ENCODE assay signal across 10 mouse cellular contexts in genomic region chr9:107521190-107521589, GRCm38 (mm10). TPM values are rescaled to one million over a fixed set of nuclear protein-coding genes. Genes with fewer than 3 reads are reported as not detected.
DNase-seq lines count a peak whose midpoint lies in the region; ATAC-seq and TF ChIP-seq lines count a peak whose summit lies in the region.
"Had no signal": no experiment of that assay in that cellular context is flagged by ENCODE, and none has a peak within 500 bp of the region (broad histone marks: within the 10 kb centered on the region; RNA-seq: fewer than 3 reads in every experiment).

No protein-coding gene starts in this region.

- H3K9ac ChIP-seq in embryonic facial prominence, embryonic 12.5 days, result no peak overlapping the region
- no peak overlapping the region; the same call in 1 of the 2 replicates for H3K9ac ChIP-seq in lung, embryonic 14.5 days
- no peak overlapping the region for H3K9ac ChIP-seq in intestine, embryonic 15.5 days

- H3K27me3 ChIP-seq in embryonic facial prominence, embryonic 12.5 days, result peaks cover 26% of the 10 kb centered on the region
- H3K27me3 ChIP-seq in embryonic facial prominence, embryonic 10.5 days (replicated peaks; ENCODE audit: low read depth, poor library complexity, severe bottlenecking), result peaks cover 53% of the 10 kb centered on the region
- peaks cover 12% of the 10 kb centered on the region for H3K27me3 ChIP-seq in lung, embryonic 14.5 days (ENCODE audit: insufficient read depth, low read length)
- H3K27me3 ChIP-seq in intestine, embryonic 15.5 days (replicated peaks), result peaks cover 4% of the 10 kb centered on the region; the same call in 1 of the 2 replicates
- H3K27me3 ChIP-seq in forebrain, embryonic 10.5 days (ENCODE audit: poor library complexity, severe bottlenecking), result peaks cover 56% of the 10 kb centered on the region

- TF ChIP-seq CTCF in lung, embryonic 14.5 days (IDR thresholded peaks at IDR 0.05; ENCODE audit: low read depth), result no peak

- H3K36me3 ChIP-seq in embryonic facial prominence, embryonic 12.5 days, result no peaks in the 10 kb centered on the region
- no peaks in the 10 kb centered on the region for H3K36me3 ChIP-seq in embryonic facial prominence, embryonic 10.5 days (replicated peaks)
- H3K36me3 ChIP-seq in lung, embryonic 14.5 days (ENCODE audit: insufficient read depth), result no peaks in the 10 kb centered on the region
- no peaks in the 10 kb centered on the region for H3K36me3 ChIP-seq in intestine, embryonic 15.5 days
- no peaks in the 10 kb centered on the region for H3K36me3 ChIP-seq in forebrain, embryonic 10.5 days (replicated peaks)

- H3K4me1 ChIP-seq in embryonic facial prominence, embryonic 12.5 days, result peaks cover 23% of the 10 kb centered on the region
- H3K4me1 ChIP-seq in embryonic facial prominence, embryonic 10.5 days, result peaks cover 32% of the 10 kb centered on the region
- 0 out of 2 replicates have a peak, but pooled peaks cover under 1% of the 10 kb centered on the region for H3K4me1 ChIP-seq in lung, embryonic 14.5 days (ENCODE audit: insufficient read depth)
- H3K4me1 ChIP-seq in intestine, embryonic 15.5 days (replicated peaks), result peaks cover 22% of the 10 kb centered on the region
- peaks cover 28% of the 10 kb centered on the region for H3K4me1 ChIP-seq in forebrain, embryonic 10.5 days

- H3K27ac ChIP-seq in embryonic facial prominence, embryonic 12.5 days, result peak overlapping the region; percentile 24; the same call in 1 of the 2 replicates
- H3K27ac ChIP-seq in embryonic facial prominence, embryonic 10.5 days (replicated peaks), result no peak overlapping the region
- H3K27ac ChIP-seq in lung, embryonic 14.5 days (ENCODE audit: low read depth), result no peak overlapping the region
- no peak overlapping the region; the same call in 1 of the 2 replicates for H3K27ac ChIP-seq in intestine, embryonic 15.5 days
- H3K27ac ChIP-seq in forebrain, embryonic 10.5 days, result no peak overlapping the region

- H3K4me3 ChIP-seq in embryonic facial prominence, embryonic 12.5 days, result no peak overlapping the region
- no peak overlapping the region for H3K4me3 ChIP-seq in embryonic facial prominence, embryonic 10.5 days
- H3K4me3 ChIP-seq in lung, embryonic 14.5 days (ENCODE audit: low read depth, low read length), result no peak overlapping the region
- H3K4me3 ChIP-seq in intestine, embryonic 15.5 days (replicated peaks), result no peak overlapping the region
- no peak overlapping the region for H3K4me3 ChIP-seq in forebrain, embryonic 10.5 days

- DNase-seq in embryonic facial prominence, embryonic 10.5 days (ENCODE audit: low spot score), result no peak
- DNase-seq in lung, embryonic 14.5 days, result no peak
- DNase-seq in lung, postnatal 14 days, result no peak
- peak; percentile 68 for DNase-seq in thymus, postnatal 0 days (ENCODE audit: low spot score)
- no peak for DNase-seq in cerebellum, postnatal 14 days
- DNase-seq in forebrain, embryonic 10.5 days (ENCODE audit: extremely low spot score, low spot score), result no peak
- DNase-seq: heart, postnatal 4 days; layer of hippocampus, adult 9-11 months had no signal

- H3K4me2 ChIP-seq in embryonic facial prominence, embryonic 12.5 days (replicated peaks), result no peak overlapping the region
- peak overlapping the region; percentile 55; the same call in 1 of the 2 replicates for H3K4me2 ChIP-seq in lung, embryonic 14.5 days
- peak overlapping the region; percentile 62 for H3K4me2 ChIP-seq in intestine, embryonic 15.5 days (replicated peaks)

- ATAC-seq in embryonic facial prominence, embryonic 12.5 days (ENCODE audit: insufficient number of reproducible peaks, insufficient read depth, low FRiP score, low TSS enrichment), result no peak
- no peak for ATAC-seq in lung, embryonic 14.5 days (ENCODE audit: insufficient read depth)
- no peak for ATAC-seq in intestine, embryonic 15.5 days

- H3K9me3 ChIP-seq in embryonic facial prominence, embryonic 12.5 days, result no peaks in the 10 kb centered on the region
- H3K9me3 ChIP-seq in embryonic facial prominence, embryonic 10.5 days, result no peaks in the 10 kb centered on the region
- H3K9me3 ChIP-seq in lung, embryonic 14.5 days (ENCODE audit: low read depth, low read length), result no peaks in the 10 kb centered on the region
- no peaks in the 10 kb centered on the region for H3K9me3 ChIP-seq in intestine, embryonic 15.5 days
- H3K9me3 ChIP-seq in forebrain, embryonic 10.5 days, result no peaks in the 10 kb centered on the region

- 51% methylated on average over 5 of the region's 5 CpGs for WGBS in embryonic facial prominence, embryonic 12.5 days
- 67% methylated on average over 5 of the region's 5 CpGs for WGBS in embryonic facial prominence, embryonic 10.5 days
- WGBS in lung, embryonic 14.5 days, result 39% methylated on average over 5 of the region's 5 CpGs
- WGBS in intestine, embryonic 15.5 days, result 38% methylated on average over 5 of the region's 5 CpGs
- WGBS in forebrain, embryonic 10.5 days, result 72% methylated on average over 5 of the region's 5 CpGs

RNA-seq across cellular contexts. Expression of gene Tmem115, which starts 12.6 kb away (rescaled TPM):
- 49.7 and 50.1 TPM in 2 replicates for polyA plus RNA-seq in embryonic facial prominence, embryonic 12.5 days (2016; fragmentation: Nextera tagmentation; extraction: Ambion mirVana)
- 37.9 and 39.3 TPM in 2 replicates for polyA plus RNA-seq in embryonic facial prominence, embryonic 10.5 days (2016; fragmentation: Nextera tagmentation; extraction: Ambion mirVana)
- polyA plus RNA-seq in lung, embryonic 14.5 days (2014; fragmentation: Nextera tagmentation; extraction: Ambion mirVana), result 42.1 and 45.3 TPM in 2 replicates
- 42.2 and 43.0 TPM in 2 replicates for polyA plus RNA-seq in intestine, embryonic 15.5 days (2015; fragmentation: Nextera tagmentation; extraction: Ambion mirVana)
- polyA plus RNA-seq in thymus, postnatal 0 days (2015; fragmentation: Nextera tagmentation; extraction: Ambion mirVana), result 35.0 and 37.1 TPM in 2 replicates
- polyA plus RNA-seq in forebrain, embryonic 10.5 days (2016; fragmentation: Nextera tagmentation; extraction: Ambion mirVana), result 33.0 and 35.8 TPM in 2 replicates

RNA-seq across cellular contexts. Expression of gene Cyb561d2, which starts 20.8 kb away (rescaled TPM):
- 17.2 and 17.7 TPM in 2 replicates for polyA plus RNA-seq in embryonic facial prominence, embryonic 12.5 days (2016; fragmentation: Nextera tagmentation; extraction: Ambion mirVana)
- 16.4 and 16.7 TPM in 2 replicates for polyA plus RNA-seq in embryonic facial prominence, embryonic 10.5 days (2016; fragmentation: Nextera tagmentation; extraction: Ambion mirVana)
- polyA plus RNA-seq in lung, embryonic 14.5 days (2014; fragmentation: Nextera tagmentation; extraction: Ambion mirVana), result 22.9 and 23.0 TPM in 2 replicates
- 31.2 and 35.8 TPM in 2 replicates for polyA plus RNA-seq in intestine, embryonic 15.5 days (2015; fragmentation: Nextera tagmentation; extraction: Ambion mirVana)
- 48.5 and 49.8 TPM in 2 replicates for polyA plus RNA-seq in thymus, postnatal 0 days (2015; fragmentation: Nextera tagmentation; extraction: Ambion mirVana)
- 20.4 and 21.0 TPM in 2 replicates for polyA plus RNA-seq in forebrain, embryonic 10.5 days (2016; fragmentation: Nextera tagmentation; extraction: Ambion mirVana)

RNA-seq across cellular contexts. Expression of gene Nprl2, which starts 20.8 kb away (rescaled TPM):
- polyA plus RNA-seq in embryonic facial prominence, embryonic 12.5 days (2016; fragmentation: Nextera tagmentation; extraction: Ambion mirVana), result 40.8 and 46.3 TPM in 2 replicates
- polyA plus RNA-seq in embryonic facial prominence, embryonic 10.5 days (2016; fragmentation: Nextera tagmentation; extraction: Ambion mirVana), result 35.2 and 39.4 TPM in 2 replicates
- 32.9 and 34.6 TPM in 2 replicates for polyA plus RNA-seq in lung, embryonic 14.5 days (2014; fragmentation: Nextera tagmentation; extraction: Ambion mirVana)
- 33.9 and 36.9 TPM in 2 replicates for polyA plus RNA-seq in intestine, embryonic 15.5 days (2015; fragmentation: Nextera tagmentation; extraction: Ambion mirVana)
- polyA plus RNA-seq in thymus, postnatal 0 days (2015; fragmentation: Nextera tagmentation; extraction: Ambion mirVana), result 47.2 and 48.4 TPM in 2 replicates
- polyA plus RNA-seq in forebrain, embryonic 10.5 days (2016; fragmentation: Nextera tagmentation; extraction: Ambion mirVana), result 36.7 and 37.3 TPM in 2 replicates

RNA-seq across cellular contexts. Expression of gene Zmynd10, which starts 25.9 kb away (rescaled TPM):
- polyA plus RNA-seq in embryonic facial prominence, embryonic 12.5 days (2016; fragmentation: Nextera tagmentation; extraction: Ambion mirVana), result 1.3 and 1.7 TPM in 2 replicates
- 0.97 and 1.2 TPM in 2 replicates for polyA plus RNA-seq in embryonic facial prominence, embryonic 10.5 days (2016; fragmentation: Nextera tagmentation; extraction: Ambion mirVana)
- polyA plus RNA-seq in lung, embryonic 14.5 days (2014; fragmentation: Nextera tagmentation; extraction: Ambion mirVana), result 1.1 and 1.2 TPM in 2 replicates
- 0.67 and 0.68 TPM in 2 replicates for polyA plus RNA-seq in intestine, embryonic 15.5 days (2015; fragmentation: Nextera tagmentation; extraction: Ambion mirVana)
- 0.89 and 1.5 TPM in 2 replicates for polyA plus RNA-seq in thymus, postnatal 0 days (2015; fragmentation: Nextera tagmentation; extraction: Ambion mirVana)
- polyA plus RNA-seq in forebrain, embryonic 10.5 days (2016; fragmentation: Nextera tagmentation; extraction: Ambion mirVana), result 0.74 and 1.4 TPM in 2 replicates

RNA-seq across cellular contexts. Expression of gene Rassf1, which starts 30.2 kb away (rescaled TPM):
- polyA plus RNA-seq in embryonic facial prominence, embryonic 12.5 days (2016; fragmentation: Nextera tagmentation; extraction: Ambion mirVana), result 54.0 and 55.6 TPM in 2 replicates
- 45.3 and 46.5 TPM in 2 replicates for polyA plus RNA-seq in embryonic facial prominence, embryonic 10.5 days (2016; fragmentation: Nextera tagmentation; extraction: Ambion mirVana)
- 51.3 and 54.1 TPM in 2 replicates for polyA plus RNA-seq in lung, embryonic 14.5 days (2014; fragmentation: Nextera tagmentation; extraction: Ambion mirVana)
- polyA plus RNA-seq in intestine, embryonic 15.5 days (2015; fragmentation: Nextera tagmentation; extraction: Ambion mirVana), result 51.7 and 52.7 TPM in 2 replicates
- 52.1 and 56.2 TPM in 2 replicates for polyA plus RNA-seq in thymus, postnatal 0 days (2015; fragmentation: Nextera tagmentation; extraction: Ambion mirVana)
- polyA plus RNA-seq in forebrain, embryonic 10.5 days (2016; fragmentation: Nextera tagmentation; extraction: Ambion mirVana), result 57.4 and 59.6 TPM in 2 replicates
